Mouse (Mus musculus) erythroblast, embryonic 14.5 days (primary cell): ENCODE results near the gene Allc. TPM values are rescaled to one million over a fixed set of nuclear protein-coding genes. Genes with fewer than 3 reads are reported as not detected.

ENCODE experiments used
- H3K27me3 ChIP-seq: 2 replicates; pipeline ENCODE4 v1.6.1; 2012; ENCODE audit warnings: inconsistent platforms; ENCODE audit not compliant: control insufficient read depth
- H3K36me3 ChIP-seq: 2 replicates; pipeline ENCODE4 v1.6.1; 2012; ENCODE audit warnings: mild to moderate bottlenecking, inconsistent platforms; ENCODE audit not compliant: control insufficient read depth
- H3K4me1 ChIP-seq: 2 replicates; pipeline ENCODE4 v1.6.1; 2012; ENCODE audit warnings: inconsistent platforms; ENCODE audit not compliant: control insufficient read depth
- H3K4me3 ChIP-seq: replicated peaks from 2 replicates; pipeline ENCODE3; 2012; ENCODE audit warnings: moderate library complexity, mild to moderate bottlenecking, inconsistent platforms
- H3K9me3 ChIP-seq: 2 replicates; pipeline ENCODE4 v1.6.1; 2012; ENCODE audit warnings: low read length, inconsistent platforms, mixed read lengths; ENCODE audit not compliant: control insufficient read depth
- GATA1 ChIP-seq: IDR thresholded peaks from 2 replicates; pipeline ENCODE4 v1.6.1; 2012; ENCODE audit warnings: low read length, inconsistent platforms, mixed read lengths
- TAL1 ChIP-seq: IDR thresholded peaks from 3 replicates; pipeline ENCODE4 v1.6.1; 2012; ENCODE audit warnings: low read length, inconsistent platforms, mixed read lengths
- polyA plus RNA-seq: library from polyadenylated mRNA; stranded (reverse); fragments of >175 nt; gene quantifications from 2 replicates; pipeline ENCODE4 v1.2.3, GENCODE M21; 2012

Allc gene
- polyA plus RNA-seq = not detected in 2 replicates

DNA sequence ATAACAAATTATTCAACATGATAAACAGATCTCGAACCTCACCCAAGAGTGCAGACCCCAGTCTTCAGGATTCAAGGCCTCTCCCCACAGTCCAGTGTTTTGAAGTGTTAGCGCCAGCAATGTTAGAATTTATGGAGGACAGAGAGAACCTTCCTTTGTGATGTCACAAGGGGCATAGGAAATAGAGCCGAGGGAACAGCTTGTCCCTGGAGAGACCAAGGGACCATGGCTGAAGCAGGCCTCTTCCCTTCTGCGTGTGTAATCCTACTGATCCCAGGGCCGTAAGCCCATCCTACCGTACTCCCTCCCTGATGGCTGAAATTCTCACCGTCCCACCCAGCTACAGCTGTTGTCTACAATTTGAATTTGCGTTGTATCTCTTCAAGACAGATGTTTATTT lies at the start of gene Allc:
TSS of gene Allc (minus strand) at position 101 of the 400 bp plus-strand sequence.
- no peaks in the 10 kb centered on the region for H3K9me3 ChIP-seq
- H3K36me3 ChIP-seq = no peaks in the 10 kb centered on the region
- H3K4me1 ChIP-seq = no peaks in the 10 kb centered on the region; the same call in 1 of the 2 replicates
- H3K4me3 ChIP-seq = no peak within 1 kb of the TSS
- H3K27me3 ChIP-seq = no peaks in the 10 kb centered on the region
- TF ChIP-seq TAL1 (no peak), GATA1 (no peak)

DNA sequence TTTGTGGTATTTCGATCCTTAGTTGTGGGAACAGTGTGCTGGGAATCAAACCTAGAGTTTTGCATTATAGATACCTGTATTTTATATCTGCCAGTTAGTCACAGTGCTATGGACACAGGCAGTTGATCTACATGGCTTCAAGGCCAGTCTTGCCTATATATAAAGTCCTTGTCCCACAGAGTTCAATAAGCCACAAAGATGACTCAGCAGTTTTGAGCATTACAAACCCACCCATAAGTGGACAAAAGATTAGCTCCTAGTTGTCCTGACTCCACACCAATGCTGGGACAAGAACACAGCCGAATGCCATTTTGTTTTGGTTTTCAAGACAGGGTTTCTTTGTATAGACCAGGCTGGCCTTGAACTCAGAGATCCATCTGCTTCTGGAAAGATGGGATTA lies 46.1 kb upstream of the Allc start:
- peaks cover 52% of the 10 kb centered on the region for H3K36me3 ChIP-seq
- H3K4me1 ChIP-seq = peaks cover 22% of the 10 kb centered on the region
- H3K27me3 ChIP-seq = no peaks in the 10 kb centered on the region
- no peak overlapping the region for H3K4me3 ChIP-seq
- H3K9me3 ChIP-seq = no peaks in the 10 kb centered on the region
- TF ChIP-seq TAL1 (no peak), GATA1 (no peak)

DNA sequence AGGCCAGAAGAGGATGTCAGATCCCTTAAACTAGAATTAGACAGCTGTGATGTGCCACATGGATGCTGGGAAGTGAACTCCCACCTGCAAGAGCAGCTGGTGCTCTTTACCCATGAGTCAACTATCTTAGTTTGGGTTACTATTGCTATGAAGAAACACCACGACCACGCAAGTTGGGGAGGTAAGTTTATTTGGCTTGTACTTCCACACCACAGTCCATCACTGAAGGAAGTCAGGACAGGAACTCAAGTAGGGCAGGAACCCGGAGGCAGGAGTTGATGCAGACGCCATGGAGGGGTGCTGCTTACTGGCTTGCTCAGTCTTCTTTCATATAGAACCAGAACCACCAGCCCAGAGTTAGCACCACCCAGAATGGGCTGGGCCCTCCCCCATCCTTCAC lies 44.8 kb upstream of the Allc start:
- peaks cover 16% of the 10 kb centered on the region for H3K4me1 ChIP-seq
- no peaks in the 10 kb centered on the region for H3K27me3 ChIP-seq
- TF ChIP-seq GATA1 (no peak), TAL1 (no peak)
- H3K36me3 ChIP-seq = peaks cover 39% of the 10 kb centered on the region
- no peaks in the 10 kb centered on the region for H3K9me3 ChIP-seq
- no peak overlapping the region for H3K4me3 ChIP-seq

DNA sequence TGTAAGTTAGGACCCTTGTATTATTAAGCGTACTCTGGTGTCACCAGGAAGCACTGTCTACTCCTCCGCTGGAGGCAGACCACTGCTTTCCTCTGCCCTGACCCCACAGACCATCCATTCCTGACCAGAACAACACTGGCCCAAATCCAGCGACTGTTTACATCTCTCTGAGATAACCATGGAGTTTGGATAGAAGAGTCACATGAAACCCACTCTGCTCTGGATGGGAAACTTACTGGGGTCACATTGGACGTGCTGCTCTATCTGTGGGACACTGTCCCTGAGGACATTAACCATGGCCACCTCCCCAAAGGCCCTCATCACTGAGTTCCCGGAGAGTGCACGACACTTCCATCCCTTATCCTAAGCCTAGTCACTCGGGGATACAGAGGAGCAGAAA lies 43.1 kb upstream of the Allc start:
- Histone ChIP-seq H3K9me3 (no peaks in the 10 kb centered on the region), H3K4me1 (peaks cover 17% of the 10 kb centered on the region), H3K27me3 (no peaks in the 10 kb centered on the region), H3K4me3 (no peak overlapping the region), H3K36me3 (peaks cover 22% of the 10 kb centered on the region)
- TF ChIP-seq TAL1 (no peak), GATA1 (no peak)

DNA sequence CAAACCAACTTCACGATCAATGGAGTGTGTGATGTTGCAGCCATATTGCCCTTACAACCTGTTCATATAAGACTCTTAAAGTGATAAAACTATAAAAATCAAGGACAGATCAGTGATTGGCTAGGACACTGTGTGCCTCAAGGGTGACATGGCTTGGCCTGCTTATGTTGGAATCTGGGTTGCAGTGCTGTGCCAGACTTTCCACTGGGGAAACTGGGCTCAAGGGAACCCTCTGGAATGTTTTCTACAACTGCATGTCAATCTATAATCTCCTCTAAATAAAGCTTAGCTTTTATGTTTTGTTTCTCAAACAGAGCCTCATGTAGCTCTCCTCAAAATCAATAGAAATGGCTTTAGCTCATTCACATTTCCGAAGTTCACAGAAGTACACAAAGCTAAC lies 41.9 kb upstream of the Allc start:
- H3K4me1 ChIP-seq = peaks cover 11% of the 10 kb centered on the region
- TF ChIP-seq GATA1 (no peak), TAL1 (no peak)
- no peak overlapping the region for H3K4me3 ChIP-seq
- peaks cover 10% of the 10 kb centered on the region for H3K36me3 ChIP-seq
- no peaks in the 10 kb centered on the region for H3K27me3 ChIP-seq
- no peaks in the 10 kb centered on the region for H3K9me3 ChIP-seq

DNA sequence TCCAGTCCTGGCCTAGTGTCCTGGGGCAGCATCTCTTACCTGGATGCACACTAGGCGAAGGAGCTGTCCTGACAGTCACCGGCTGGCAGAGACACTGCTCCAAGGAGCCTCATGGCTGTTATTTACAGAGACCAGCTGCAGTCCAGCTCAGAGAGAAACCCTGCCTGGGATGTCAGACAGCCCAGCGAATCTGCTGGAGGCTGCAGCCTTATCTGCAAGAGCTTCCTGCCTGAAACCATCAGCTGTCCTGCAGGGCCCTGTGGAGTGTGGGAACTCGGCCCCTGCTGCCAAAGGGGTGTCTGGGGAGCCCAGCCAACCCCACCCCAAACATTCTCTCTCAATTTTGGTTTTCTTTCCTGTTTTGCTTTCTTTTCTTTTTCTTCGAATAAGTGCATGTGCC lies 40.9 kb upstream of the Allc start, which contains the start of gene Colec11:
TSS of gene Colec11 (minus strand) at position 183 of the 400 bp plus-strand sequence.
- H3K9me3 ChIP-seq = no peaks in the 10 kb centered on the region
- H3K27me3 ChIP-seq = no peaks in the 10 kb centered on the region
- peaks cover 10% of the 10 kb centered on the region for H3K4me1 ChIP-seq
- no peak for TF ChIP-seq GATA1
- no peak for TF ChIP-seq TAL1
- H3K4me3 ChIP-seq = no peak within 1 kb of the TSS
- peaks cover 2% of the 10 kb centered on the region for H3K36me3 ChIP-seq

GRCm38 (mm10) chr12:28622641-28623040 lies 40.3 kb upstream of the Allc start:
- TF ChIP-seq TAL1 = no peak
- no peak for TF ChIP-seq GATA1
- H3K4me1 ChIP-seq = peaks cover 10% of the 10 kb centered on the region
- H3K36me3 ChIP-seq = no peaks in the 10 kb centered on the region
- no peaks in the 10 kb centered on the region for H3K27me3 ChIP-seq
- no peak overlapping the region for H3K4me3 ChIP-seq
- H3K9me3 ChIP-seq = no peaks in the 10 kb centered on the region

GRCm38 (mm10) chr12:28622167-28622532 lies 39.8 kb upstream of the Allc start:
- Histone ChIP-seq H3K4me1 (peaks cover 10% of the 10 kb centered on the region), H3K4me3 (no peak overlapping the region)

GRCm38 (mm10) chr12:28621451-28622166 lies 39.3 kb upstream of the Allc start:
- peaks cover 10% of the 10 kb centered on the region for H3K4me1 ChIP-seq
- no peaks in the 10 kb centered on the region for H3K27me3 ChIP-seq
- H3K4me3 ChIP-seq = no peak overlapping the region

More at GRCm38 (mm10) chr12:28622167-28622532, 39.8 kb upstream of the Allc start:
- TF ChIP-seq TAL1 = no peak
- Histone ChIP-seq H3K9me3 (no peaks in the 10 kb centered on the region), H3K36me3 (no peaks in the 10 kb centered on the region), H3K27me3 (no peaks in the 10 kb centered on the region)

DNA sequence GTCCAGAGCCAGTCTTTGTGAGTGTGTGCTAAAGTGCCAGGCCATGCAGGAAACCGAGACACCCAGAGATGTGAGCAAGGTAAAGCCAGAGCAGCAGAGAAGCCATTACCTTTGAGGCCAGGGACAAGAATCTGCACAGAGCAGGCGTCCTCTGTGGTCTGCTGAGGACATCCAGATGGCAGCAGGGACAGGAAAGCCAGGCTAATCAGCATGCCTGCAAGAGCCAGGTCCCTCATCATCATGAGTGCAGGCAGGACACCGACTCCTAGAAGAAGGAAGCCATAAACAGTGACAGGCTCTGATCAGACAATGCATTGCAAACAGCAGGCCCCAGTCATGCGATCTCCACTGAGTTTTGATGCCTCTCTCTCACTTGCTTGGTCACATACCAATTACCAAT lies 35.0 kb upstream of the Allc start:
- H3K36me3 ChIP-seq = no peaks in the 10 kb centered on the region
- H3K27me3 ChIP-seq = no peaks in the 10 kb centered on the region
- peaks cover 7% of the 10 kb centered on the region for H3K4me1 ChIP-seq
- H3K4me3 ChIP-seq = no peak overlapping the region
- no peak for TF ChIP-seq TAL1
- TF ChIP-seq GATA1 = no peak
- H3K9me3 ChIP-seq = no peaks in the 10 kb centered on the region

More at GRCm38 (mm10) chr12:28621451-28622166, 39.3 kb upstream of the Allc start:
- TF ChIP-seq GATA1 = no peak
- no peak for TF ChIP-seq TAL1
- no peaks in the 10 kb centered on the region for H3K9me3 ChIP-seq
- H3K36me3 ChIP-seq = no peaks in the 10 kb centered on the region
